Mouse (Mus musculus): ENCODE measurements at regions not wholly inside any gene's neighbourhood (a gene's known extent, or its start where the extent isn't known, plus 50 kb on each side); places are given as distances from the start of the nearest gene placed in this dataset.

DNA sequence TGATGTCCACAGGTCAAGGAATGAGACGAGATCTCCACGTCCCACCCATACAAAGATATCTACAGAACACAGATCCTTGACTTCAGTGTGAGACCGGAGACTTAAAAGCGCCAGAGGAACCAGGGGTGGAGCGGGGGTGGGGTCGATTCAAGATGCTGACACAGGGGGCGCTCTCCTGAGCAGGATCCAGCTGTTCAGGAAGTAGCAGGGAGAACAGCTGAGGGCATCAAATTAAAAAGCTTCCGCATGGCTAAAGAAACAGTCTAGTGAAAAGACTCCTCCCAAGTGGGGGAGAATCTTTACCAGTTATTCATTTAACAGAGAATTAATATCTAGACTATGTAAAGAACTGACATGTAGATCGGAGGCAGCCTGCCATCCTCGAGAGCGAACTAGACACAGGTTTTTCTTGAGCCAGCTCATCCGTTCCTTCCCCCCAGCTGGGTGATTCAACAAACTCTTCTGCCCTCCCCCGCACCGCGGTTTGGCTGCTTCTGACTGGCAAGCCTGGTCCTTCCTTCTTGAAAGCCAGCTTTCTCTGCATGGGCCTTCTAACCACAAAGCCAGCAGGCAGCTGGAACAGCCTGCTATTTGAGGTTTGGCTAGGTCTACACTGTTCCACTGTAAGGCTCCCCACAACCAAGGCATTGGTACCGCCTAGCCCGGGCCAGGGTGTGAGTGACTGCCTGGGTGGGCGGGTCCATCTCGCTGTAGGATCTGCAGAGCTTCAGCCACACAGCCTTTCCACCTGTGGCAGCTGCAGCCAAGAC is 218.6 kb downstream of the Uaca start:
- no peak for TF ChIP-seq CTCF (IDR thresholded peaks at IDR 0.05; ENCODE audit: extremely low read depth, insufficient read depth, low read length)
- no peak for TF ChIP-seq POLR2A (IDR thresholded peaks at IDR 0.05; ENCODE audit: extremely low read depth, insufficient read depth, low read length)
